Mouse (Mus musculus) cortical plate, adult 2 months (tissue): ENCODE data around the gene Eipr1.

Source experiments
- CTCF ChIP-seq: fragments of 200-500 bp; IDR thresholded peaks from 2 replicates; pipeline ENCODE4 v1.5.1; 2011; ENCODE audit warnings: mild to moderate bottlenecking, control low read depth, low read length; ENCODE audit not compliant: insufficient read depth; ENCODE audit errors: extremely low read depth
- POLR2A ChIP-seq: fragments of 200-500 bp; IDR thresholded peaks from 2 replicates; pipeline ENCODE4 v1.6.1; 2011; ENCODE audit warnings: mild to moderate bottlenecking, low read length, control low read depth; ENCODE audit not compliant: insufficient read depth; ENCODE audit errors: extremely low read depth

GRCm38 (mm10) chr12:28866121-28866520 lies 114.5 kb downstream of the Eipr1 start:
- TF ChIP-seq CTCF (no peak), POLR2A (no peak)
